ENCODE assay signal across 27 mouse cellular contexts in genomic region chr14:47553380-47553779, GRCm38 (mm10). TPM values are rescaled to one million over a fixed set of nuclear protein-coding genes. Genes with fewer than 3 reads are reported as not detected.
DNase-seq lines count a peak whose midpoint lies in the region; ATAC-seq and TF ChIP-seq lines count a peak whose summit lies in the region.
"Had no signal": no experiment of that assay in that cellular context is flagged by ENCODE, and none has a peak within 500 bp of the region (broad histone marks: within the 10 kb centered on the region; RNA-seq: fewer than 3 reads in every experiment).

No protein-coding gene starts in this region.

- no peak for TF ChIP-seq EP300 in liver, postnatal 0 days (IDR thresholded peaks at IDR 0.05; ENCODE audit: low read depth)
- TF ChIP-seq EP300 in ES-Bruce4 (IDR thresholded peaks at IDR 0.05; ENCODE audit: insufficient read depth, low read depth, low read length), result no peak

- no peaks in the 10 kb centered on the region for H3K4me1 ChIP-seq in intestine, postnatal 0 days (replicated peaks; ENCODE audit: control insufficient read depth, insufficient read depth, low read length)
- H3K4me1 ChIP-seq in intestine, embryonic 15.5 days (replicated peaks), result no peaks in the 10 kb centered on the region
- no peaks in the 10 kb centered on the region for H3K4me1 ChIP-seq in liver, postnatal 0 days (ENCODE audit: insufficient read depth)
- H3K4me1 ChIP-seq in liver, embryonic 12.5 days, result peaks cover 6% of the 10 kb centered on the region; the same call in 1 of the 2 replicates
- no peaks in the 10 kb centered on the region for H3K4me1 ChIP-seq in ES-Bruce4 (ENCODE audit: control insufficient read depth, insufficient read depth, low read length)
- H3K4me1 ChIP-seq: forebrain, embryonic 13.5 days; heart, embryonic 12.5 days; kidney, embryonic 15.5 days; limb, embryonic 12.5 days; midbrain, embryonic 10.5 days; neural tube, embryonic 13.5 days had no signal

- DNase-seq in liver, postnatal 0 days, result no peak
- peak; percentile 54 for DNase-seq in ZHBTc4 (ENCODE audit: low read depth, low spot score)
- DNase-seq in urinary bladder, postnatal 4 days (ENCODE audit: low spot score in 2 of 2), result no peak
- DNase-seq in adrenal gland, adult 18-20 months (ENCODE audit: low spot score in 2 of 2), result no peak
- DNase-seq: adrenal gland, postnatal 10 days; cerebellum, adult 8-10 months; cerebellum, postnatal 36 days; gastrocnemius, postnatal 14 days; kidney, adult 18-20 months; kidney, postnatal 4 days; lung, adult 2 months; lung, postnatal 14 days had no signal

- H3K9ac ChIP-seq in intestine, postnatal 0 days (ENCODE audit: low read depth, low read length), result no peak overlapping the region
- H3K9ac ChIP-seq in intestine, embryonic 15.5 days, result no peak overlapping the region
- no peak overlapping the region for H3K9ac ChIP-seq in liver, postnatal 0 days (replicated peaks)
- H3K9ac ChIP-seq in liver, embryonic 12.5 days, result no peak overlapping the region
- H3K9ac ChIP-seq in ES-Bruce4 (ENCODE audit: low read depth, poor library complexity, severe bottlenecking), result no peak overlapping the region
- H3K9ac ChIP-seq: forebrain, embryonic 13.5 days; heart, embryonic 12.5 days; hindbrain, embryonic 14.5 days; kidney, embryonic 15.5 days; limb, embryonic 12.5 days; neural tube, embryonic 13.5 days had no signal

- TF ChIP-seq POLR2A in ES-Bruce4 (IDR thresholded peaks at IDR 0.05; ENCODE audit: insufficient read depth, low read length), result no peak

- WGBS in intestine, postnatal 0 days, result 96% methylated on average over 2 of the region's 2 CpGs
- 86% methylated on average over 2 of the region's 2 CpGs for WGBS in intestine, embryonic 15.5 days
- WGBS in liver, postnatal 0 days (ENCODE audit: insufficient replicate concordance), result 88% methylated on average over 2 of the region's 2 CpGs
- 77% methylated on average over 2 of the region's 2 CpGs for WGBS in liver, embryonic 12.5 days (ENCODE audit: insufficient replicate concordance)

- H3K4me3 ChIP-seq in intestine, postnatal 0 days (ENCODE audit: low read depth, low read length), result no peak overlapping the region
- H3K4me3 ChIP-seq in intestine, embryonic 15.5 days (replicated peaks), result no peak overlapping the region
- no peak overlapping the region for H3K4me3 ChIP-seq in liver, postnatal 0 days (ENCODE audit: low read depth, low read length)
- H3K4me3 ChIP-seq in liver, embryonic 12.5 days, result no peak overlapping the region
- no peak overlapping the region for H3K4me3 ChIP-seq in ES-Bruce4 (ENCODE audit: low read depth, low read length)
- H3K4me3 ChIP-seq: forebrain, embryonic 13.5 days; heart, embryonic 12.5 days; kidney, embryonic 15.5 days; limb, embryonic 12.5 days; midbrain, embryonic 10.5 days; neural tube, embryonic 13.5 days had no signal

- no peak overlapping the region for H3K4me2 ChIP-seq in intestine, postnatal 0 days (replicated peaks; ENCODE audit: low read depth)
- no peak overlapping the region for H3K4me2 ChIP-seq in intestine, embryonic 15.5 days (replicated peaks)
- H3K4me2 ChIP-seq in liver, postnatal 0 days (ENCODE audit: low read depth, low read length), result no peak overlapping the region
- no peak overlapping the region for H3K4me2 ChIP-seq in liver, embryonic 12.5 days
- H3K4me2 ChIP-seq: forebrain, embryonic 13.5 days; heart, embryonic 12.5 days; hindbrain, embryonic 14.5 days; kidney, embryonic 15.5 days; limb, embryonic 12.5 days; liver, embryonic 11.5 days; neural tube, embryonic 13.5 days had no signal

- peak; percentile 32; the same call in 1 of the 2 replicates for TF ChIP-seq CTCF in intestine, postnatal 0 days (IDR thresholded peaks at IDR 0.05; ENCODE audit: low read depth)
- TF ChIP-seq CTCF in liver, postnatal 0 days (IDR thresholded peaks at IDR 0.05; ENCODE audit: low read depth), result peak; percentile 50
- TF ChIP-seq CTCF in ES-Bruce4 (IDR thresholded peaks at IDR 0.05; ENCODE audit: low read depth, low read length), result peak; percentile 5

- no peak overlapping the region for H3K27ac ChIP-seq in intestine, postnatal 0 days (ENCODE audit: low read depth, low read length)
- no peak overlapping the region for H3K27ac ChIP-seq in intestine, embryonic 15.5 days
- H3K27ac ChIP-seq in liver, postnatal 0 days (ENCODE audit: low read depth), result no peak overlapping the region
- H3K27ac ChIP-seq in liver, embryonic 12.5 days, result no peak overlapping the region
- no peak overlapping the region for H3K27ac ChIP-seq in ES-Bruce4 (ENCODE audit: insufficient read depth, low read length)
- H3K27ac ChIP-seq: forebrain, embryonic 13.5 days; hindbrain, embryonic 14.5 days; kidney, embryonic 15.5 days; limb, embryonic 12.5 days; midbrain, embryonic 10.5 days; neural tube, embryonic 13.5 days had no signal

- no peaks in the 10 kb centered on the region for H3K27me3 ChIP-seq in intestine, postnatal 0 days (replicated peaks; ENCODE audit: control insufficient read depth, insufficient read depth, low read length)
- H3K27me3 ChIP-seq in intestine, embryonic 15.5 days (replicated peaks), result no peaks in the 10 kb centered on the region
- no peaks in the 10 kb centered on the region for H3K27me3 ChIP-seq in liver, postnatal 0 days (ENCODE audit: insufficient read depth, low read length)
- no peaks in the 10 kb centered on the region for H3K27me3 ChIP-seq in liver, embryonic 12.5 days (replicated peaks)
- no peaks in the 10 kb centered on the region for H3K27me3 ChIP-seq in ES-Bruce4 (ENCODE audit: control insufficient read depth, insufficient read depth, low read length, poor library complexity, severe bottlenecking)
- H3K27me3 ChIP-seq: forebrain, embryonic 13.5 days; heart, embryonic 12.5 days; kidney, embryonic 15.5 days; limb, embryonic 12.5 days; neural tube, embryonic 13.5 days had no signal

- no peaks in the 10 kb centered on the region for H3K9me3 ChIP-seq in intestine, postnatal 0 days (ENCODE audit: control insufficient read depth)
- H3K9me3 ChIP-seq in intestine, embryonic 15.5 days, result no peaks in the 10 kb centered on the region
- no peaks in the 10 kb centered on the region for H3K9me3 ChIP-seq in liver, postnatal 0 days (ENCODE audit: low read length)
- no peaks in the 10 kb centered on the region for H3K9me3 ChIP-seq in liver, embryonic 12.5 days (replicated peaks)
- H3K9me3 ChIP-seq in ES-Bruce4 (replicated peaks; ENCODE audit: control insufficient read depth, insufficient read depth, low read length, poor library complexity, severe bottlenecking), result no peaks in the 10 kb centered on the region
- H3K9me3 ChIP-seq: forebrain, embryonic 13.5 days; heart, embryonic 12.5 days; kidney, embryonic 15.5 days; limb, embryonic 12.5 days; midbrain, embryonic 10.5 days; neural tube, embryonic 13.5 days had no signal

- peaks cover 41% of the 10 kb centered on the region for H3K36me3 ChIP-seq in intestine, postnatal 0 days (ENCODE audit: control insufficient read depth, insufficient read depth)
- peaks cover 13% of the 10 kb centered on the region for H3K36me3 ChIP-seq in intestine, embryonic 15.5 days
- peaks cover 35% of the 10 kb centered on the region for H3K36me3 ChIP-seq in liver, postnatal 0 days (replicated peaks; ENCODE audit: insufficient read depth, low read length)
- peaks cover 75% of the 10 kb centered on the region for H3K36me3 ChIP-seq in liver, embryonic 12.5 days
- H3K36me3 ChIP-seq in ES-Bruce4 (ENCODE audit: control insufficient read depth, insufficient read depth, low read length, poor library complexity, severe bottlenecking), result peaks cover 42% of the 10 kb centered on the region

- ATAC-seq in intestine, postnatal 0 days, result no peak
- ATAC-seq in intestine, embryonic 15.5 days, result no peak
- ATAC-seq in liver, postnatal 0 days, result no peak
- ATAC-seq in liver, embryonic 12.5 days, result no peak
- ATAC-seq: activated CD4-positive, CD25-positive, alpha-beta regulatory T cell, adult 4 months; CD4-positive, CD25-positive, alpha-beta regulatory T cell, adult 4 months; forebrain, embryonic 13.5 days; midbrain, embryonic 16.5 days had no signal

RNA-seq across cellular contexts. Expression of gene Atg14, which starts 17.1 kb away (rescaled TPM):
- polyA plus RNA-seq in intestine, postnatal 0 days (2015; fragmentation: Nextera tagmentation; extraction: Ambion mirVana), result 6.4 and 7.8 TPM in 2 replicates
- polyA plus RNA-seq in intestine, embryonic 15.5 days (2015; fragmentation: Nextera tagmentation; extraction: Ambion mirVana), result 10.3 and 12.4 TPM in 2 replicates
- polyA plus RNA-seq in liver, postnatal 0 days (2015; fragmentation: Nextera tagmentation; extraction: Ambion mirVana), result 5.6 and 6.3 TPM in 2 replicates
- polyA plus RNA-seq in liver, embryonic 12.5 days (2016; fragmentation: Nextera tagmentation; extraction: Ambion mirVana), result 7.6 and 8.0 TPM in 2 replicates
- 13.6 and 24.5 TPM in 2 replicates for polyA plus RNA-seq in ES-Bruce4 (2011; ENCODE audit: insufficient read depth, insufficient read length, low read depth, missing spikeins)
- 10 to 100 TPM; 13.6 to 16.0 TPM for total RNA-seq in adrenal gland, adult 18-20 months (2021)
